Mouse (Mus musculus) forebrain, embryonic 11.5 days (tissue): ENCODE measurements at regions not wholly inside any gene's neighbourhood (a gene's known extent, or its start where the extent isn't known, plus 50 kb on each side); places are given as distances from the start of the nearest gene placed in this dataset.
"Not testable (repeated sequence)": the region's sequence is repeated elsewhere in the genome, so short reads cannot be mapped to it uniquely, and the experiment has no call there.

Experiments
- ATAC-seq: fragments of 200-750 bp; cut with Nextera tagmentation; replicated peaks from 2 replicates; pipeline ENCODE4 v1.8.0; 2017; ENCODE audit warnings: moderate TSS enrichment; ENCODE audit not compliant: low FRiP score
- DNase-seq: peaks from one replicate; pipeline ENCODE4 v3.0.0-alpha.2; 2017; ENCODE audit warnings: low spot score
- H3K27ac ChIP-seq: fragments of 300-500 bp; sonication (generic); 2 replicates; pipeline ENCODE4 v1.5.1; 2014; ENCODE audit warnings: low read depth, low read length
- H3K27me3 ChIP-seq: fragments of 300-500 bp; sonication (generic); 2 replicates; pipeline ENCODE4 v1.6.1; 2014; ENCODE audit warnings: mild to moderate bottlenecking, low read length, mixed read lengths; ENCODE audit not compliant: control insufficient read depth, insufficient read depth
- H3K36me3 ChIP-seq: fragments of 300-500 bp; sonication (generic); 2 replicates; pipeline ENCODE4 v1.6.1; 2014; ENCODE audit warnings: mild to moderate bottlenecking, low read length, moderate library complexity, mixed read lengths; ENCODE audit not compliant: control insufficient read depth, insufficient read depth
- H3K4me1 ChIP-seq: fragments of 300-500 bp; sonication (generic); replicated peaks from 2 replicates; pipeline ENCODE4 v1.6.1; 2014; ENCODE audit warnings: low read length, mixed read lengths; ENCODE audit not compliant: control insufficient read depth, insufficient read depth
- H3K4me2 ChIP-seq: fragments of 300-500 bp; sonication (generic); 2 replicates; pipeline ENCODE4 v1.6.1; 2014; ENCODE audit warnings: low read depth, mild to moderate bottlenecking, low read length, moderate library complexity, mixed read lengths; ENCODE audit not compliant: severe bottlenecking
- H3K4me3 ChIP-seq: fragments of 300-500 bp; sonication (generic); 2 replicates; pipeline ENCODE4 v1.5.1; 2014; ENCODE audit warnings: low read depth, low read length
- H3K9ac ChIP-seq: fragments of 300-500 bp; sonication (generic); 2 replicates; pipeline ENCODE4 v1.6.1; 2014; ENCODE audit warnings: low read length
- H3K9me3 ChIP-seq: fragments of 300-500 bp; sonication (generic); 2 replicates; pipeline ENCODE4 v1.6.1; 2016; ENCODE audit warnings: low read length, mixed read lengths; ENCODE audit not compliant: control insufficient read depth
- WGBS: fragments of 180-500 bp; shearing (Covaris S2); extraction: QIAGEN DNeasy Blood & Tissue Kit; methylation state at CpG from one replicate; pipeline ENCODE4 v1.1.7; 2014; 5-methylcytosine and 5-hydroxymethylcytosine counted together

- no peak for ATAC-seq
Measured at GRCm38 (mm10) chr9:52959668-52960067, 280.1 kb upstream of the AI593442 start.

DNA sequence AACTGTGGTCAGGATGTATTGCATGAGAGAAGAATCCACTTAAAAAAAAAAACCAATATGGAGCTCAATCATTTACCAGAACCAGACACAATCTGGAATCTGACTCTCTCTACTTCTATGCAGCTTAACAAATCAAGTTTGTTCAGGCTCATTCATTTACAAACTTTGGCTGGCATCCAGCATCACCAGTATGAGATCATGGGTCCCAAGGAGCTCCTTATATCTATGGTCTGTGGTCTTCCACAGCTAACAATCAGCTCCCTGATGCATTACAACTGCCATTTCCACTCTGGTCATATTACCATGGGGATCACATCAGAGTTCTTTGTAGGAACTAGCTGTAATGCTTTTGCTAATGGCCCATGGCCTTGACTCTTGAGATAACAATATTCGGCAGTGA, 277.7 kb upstream of the AI593442 start:
- WGBS, result 93% methylated on average over 1 of the region's 1 CpGs
- Histone ChIP-seq H3K4me2 (no peak overlapping the region), H3K4me3 (no peak overlapping the region), H3K36me3 (no peaks in the 10 kb centered on the region), H3K9ac (no peak overlapping the region), H3K4me1 (no peaks in the 10 kb centered on the region), H3K27me3 (no peaks in the 10 kb centered on the region), H3K9me3 (no peaks in the 10 kb centered on the region), H3K27ac (no peak overlapping the region)
- ATAC-seq (no peak), DNase-seq (no peak)

More at GRCm38 (mm10) chr9:52959668-52960067, 280.1 kb upstream of the AI593442 start:
- Histone ChIP-seq H3K36me3 (no peaks in the 10 kb centered on the region), H3K27ac (no peak overlapping the region), H3K4me1 (no peaks in the 10 kb centered on the region), H3K27me3 (no peaks in the 10 kb centered on the region), H3K9me3 (no peaks in the 10 kb centered on the region), H3K9ac (no peak overlapping the region), H3K4me3 (no peak overlapping the region), H3K4me2 (no peak overlapping the region)
- WGBS, result 93% methylated on average over 6 of the region's 6 CpGs
- DNase-seq, result no peak

DNA sequence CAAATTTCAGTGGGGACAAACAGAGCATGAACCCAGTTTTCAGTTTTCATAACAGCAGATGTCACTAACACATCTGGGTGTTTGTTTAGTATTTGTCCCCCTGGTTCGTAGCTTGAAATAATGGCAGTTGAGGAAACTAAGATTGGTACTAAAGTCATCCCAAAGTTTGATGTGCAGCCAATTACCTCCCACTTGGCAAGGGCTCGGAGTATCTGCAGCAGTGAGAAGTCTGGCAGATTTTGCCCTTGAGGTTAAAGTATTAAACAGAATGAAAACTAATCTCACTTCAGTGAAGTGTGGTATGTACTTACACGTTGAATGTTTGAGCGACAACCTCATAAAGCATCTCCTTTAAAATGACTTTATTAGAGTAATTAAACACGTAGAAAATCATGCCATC, 264.5 kb upstream of the AI593442 start:
- Histone ChIP-seq H3K36me3 (no peaks in the 10 kb centered on the region), H3K4me1 (0 out of 2 replicates have a peak, but pooled peaks cover 2% of the 10 kb centered on the region), H3K9me3 (no peaks in the 10 kb centered on the region), H3K27me3 (no peaks in the 10 kb centered on the region), H3K4me2 (no peak overlapping the region), H3K9ac (no peak overlapping the region), H3K4me3 (no peak overlapping the region), H3K27ac (no peak overlapping the region)
- no peak for DNase-seq
- 83% methylated on average over 5 of the region's 5 CpGs for WGBS
- no peak for ATAC-seq

- Histone ChIP-seq H3K4me1 (0 out of 2 replicates have a peak, but pooled peaks cover 2% of the 10 kb centered on the region), H3K4me2 (no peak overlapping the region), H3K9ac (no peak overlapping the region), H3K27ac (no peak overlapping the region), H3K9me3 (no peaks in the 10 kb centered on the region), H3K27me3 (no peaks in the 10 kb centered on the region), H3K4me3 (no peak overlapping the region), H3K36me3 (no peaks in the 10 kb centered on the region)
- WGBS, result 24% methylated on average over 3 of the region's 3 CpGs
- DNase-seq (no peak), ATAC-seq (0 out of 2 replicates have a peak, but pooled peaks have one; percentile 33)
Measured at GRCm38 (mm10) chr9:52941637-52941983, 262.0 kb upstream of the AI593442 start.

DNA sequence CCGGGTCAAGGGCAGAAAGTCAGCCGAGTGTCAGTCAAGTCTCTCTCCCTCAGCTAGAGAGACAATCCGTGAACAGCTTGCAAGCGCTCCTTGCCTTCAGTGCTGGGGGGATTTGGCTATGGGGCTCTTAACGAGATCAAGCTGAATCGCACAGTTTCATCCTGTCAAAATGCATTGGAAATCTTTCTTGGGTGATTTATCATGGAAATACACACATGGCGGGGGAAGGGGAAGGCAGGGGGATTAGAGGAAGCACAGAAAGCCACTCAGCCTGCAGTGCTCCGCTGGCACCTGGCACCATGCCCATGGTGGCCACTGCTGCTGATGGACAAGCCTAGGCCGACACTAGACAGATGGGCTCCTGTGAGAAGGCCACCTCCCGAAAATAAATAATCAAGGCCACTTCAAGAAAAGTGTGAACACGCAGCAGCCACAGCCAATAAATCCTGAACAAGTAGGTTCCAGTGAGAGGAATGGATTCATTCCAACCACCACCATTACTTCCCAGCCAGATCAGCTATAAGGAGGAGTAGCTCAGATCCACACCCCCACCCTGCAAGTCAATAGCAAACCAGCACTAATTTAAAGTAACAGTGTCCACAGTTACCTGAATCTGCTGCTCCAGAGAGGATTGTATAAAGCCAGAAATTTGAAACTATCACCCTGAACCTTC, 261.5 kb upstream of the AI593442 start:
- H3K4me3 ChIP-seq, result no peak overlapping the region
- H3K9ac ChIP-seq, result no peak overlapping the region
- no peak overlapping the region for H3K4me2 ChIP-seq
- DNase-seq (no peak), ATAC-seq (no peak)
- H3K36me3 ChIP-seq, result no peaks in the 10 kb centered on the region
- H3K9me3 ChIP-seq, result no peaks in the 10 kb centered on the region
- H3K27me3 ChIP-seq, result no peaks in the 10 kb centered on the region
- H3K27ac ChIP-seq, result no peak overlapping the region
- WGBS, result 48% methylated on average over 11 of the region's 11 CpGs
- 0 out of 2 replicates have a peak, but pooled peaks cover 2% of the 10 kb centered on the region for H3K4me1 ChIP-seq

DNA sequence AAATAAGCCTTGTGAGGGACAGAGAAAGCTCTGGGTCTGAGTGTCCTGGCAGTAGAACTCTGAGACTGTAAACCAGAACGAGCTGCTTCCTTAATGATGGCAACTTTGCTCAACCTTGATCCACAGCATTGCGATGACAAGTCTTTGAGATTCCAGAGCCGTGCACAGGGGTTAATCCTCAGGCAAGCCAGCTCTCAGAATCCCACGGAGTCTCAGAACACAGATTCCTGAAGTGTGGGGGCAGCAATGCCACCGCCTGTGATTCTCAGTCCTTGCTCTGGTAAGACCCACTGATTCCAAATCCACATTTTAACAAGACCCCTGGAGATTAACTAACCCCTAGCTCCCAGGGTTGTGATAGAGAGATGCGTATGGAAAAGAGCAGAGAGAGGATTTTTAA, 255.5 kb upstream of the AI593442 start:
- H3K27ac ChIP-seq, result no peak overlapping the region
- DNase-seq, result no peak
- no peaks in the 10 kb centered on the region for H3K27me3 ChIP-seq
- no peaks in the 10 kb centered on the region for H3K9me3 ChIP-seq
- no peak overlapping the region for H3K4me2 ChIP-seq
- H3K4me3 ChIP-seq, result no peak overlapping the region
- H3K4me1 ChIP-seq, result no peaks in the 10 kb centered on the region
- H3K36me3 ChIP-seq, result no peaks in the 10 kb centered on the region
- WGBS, result 39% methylated on average over 6 of the region's 6 CpGs
- H3K9ac ChIP-seq, result no peak overlapping the region
- no peak for ATAC-seq

GRCm38 (mm10) chr9:52917516-52917915, 237.9 kb upstream of the AI593442 start:
- ATAC-seq, result no peak
- WGBS, result 81% methylated on average over 4 of the region's 4 CpGs
- no peak overlapping the region for H3K4me2 ChIP-seq

GRCm38 (mm10) chr9:52888653-52889052, 209.1 kb upstream of the AI593442 start:
- not testable (repeated sequence) for DNase-seq, ATAC-seq, H3K4me2 ChIP-seq, H3K4me3 ChIP-seq, H3K36me3 ChIP-seq, H3K4me1 ChIP-seq, H3K9me3 ChIP-seq, H3K27ac ChIP-seq, H3K9ac ChIP-seq, H3K27me3 ChIP-seq
- WGBS, result no CpG with 5 or more reads among the region's 2 CpGs

More at GRCm38 (mm10) chr9:52917516-52917915, 237.9 kb upstream of the AI593442 start:
- H3K4me3 ChIP-seq, result no peak overlapping the region
- DNase-seq, result no peak
- no peaks in the 10 kb centered on the region for H3K4me1 ChIP-seq
- no peaks in the 10 kb centered on the region for H3K27me3 ChIP-seq
- no peaks in the 10 kb centered on the region for H3K36me3 ChIP-seq
- no peaks in the 10 kb centered on the region for H3K9me3 ChIP-seq
- no peak overlapping the region for H3K27ac ChIP-seq
- no peak overlapping the region for H3K9ac ChIP-seq

GRCm38 (mm10) chr9:52887997-52888396, 208.4 kb upstream of the AI593442 start:
- whole genome bisulfite sequencing, result no CpG with 5 or more reads among the region's 3 CpGs
- not testable (repeated sequence) for H3K9me3 ChIP-seq, H3K9ac ChIP-seq, H3K4me2 ChIP-seq, H3K36me3 ChIP-seq, H3K27ac ChIP-seq, H3K4me3 ChIP-seq, DNase-seq, H3K4me1 ChIP-seq, H3K27me3 ChIP-seq, ATAC-seq
